Mouse (Mus musculus): ENCODE results near the gene Tnrc6a. TPM values are rescaled to one million over a fixed set of nuclear protein-coding genes. Genes with fewer than 3 reads are reported as not detected.

Gene Tnrc6a
- polyA plus RNA-seq, 1 experiment = 15.8 TPM

DNA sequence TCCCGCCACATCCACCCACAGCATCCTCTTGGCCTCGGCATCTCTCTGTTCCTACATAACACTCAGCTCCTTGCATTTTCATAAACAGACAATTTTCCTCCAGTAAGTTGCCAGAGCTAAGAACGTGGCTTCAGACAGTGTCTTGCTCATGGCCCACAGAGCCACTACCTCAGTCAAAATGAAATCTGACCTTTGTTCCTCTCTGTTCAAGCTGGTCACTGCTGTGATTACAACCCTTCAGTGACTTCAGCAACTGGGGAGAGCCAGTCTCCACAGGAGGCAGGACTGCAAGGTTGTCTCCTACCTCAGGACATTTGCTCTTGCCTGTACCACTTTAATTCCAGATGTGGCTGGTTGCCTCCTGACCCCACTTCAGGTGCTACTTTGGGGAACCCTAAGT, 75.5 kb downstream of the Tnrc6a start:
- Histone ChIP-seq H3K36me3 (ENCODE audit: control insufficient read depth, insufficient read depth) (peaks cover 8% of the 10 kb centered on the region), H3K79me3 (ENCODE audit: low read depth) (no peaks in the 10 kb centered on the region), H3ac (ENCODE audit: control insufficient read depth, insufficient read length, low read depth) (no peak overlapping the region), H3K4me3 (ENCODE audit: insufficient read depth, poor library complexity, severe bottlenecking) (no peak overlapping the region), H3K27me3 (ENCODE audit: control insufficient read depth, insufficient read depth, insufficient read length) (peaks cover 3% of the 10 kb centered on the region), H3K79me2 (ENCODE audit: control insufficient read depth, insufficient read depth) (no peaks in the 10 kb centered on the region)
- TF ChIP-seq MYOD1 (IDR thresholded peaks at IDR 0.05; ENCODE audit: control insufficient read depth, insufficient read length, low read depth) (no peak), MYOG (IDR thresholded peaks at IDR 0.05; ENCODE audit: control insufficient read depth, extremely low read depth, insufficient read length) (no peak), CTCF (IDR thresholded peaks at IDR 0.05; ENCODE audit: control insufficient read depth, insufficient read depth, insufficient read length) (no peak), FOSL1 (IDR thresholded peaks at IDR 0.05; ENCODE audit: insufficient read depth, low read length, poor library complexity, severe bottlenecking) (no peak), MAX (IDR thresholded peaks at IDR 0.05) (no peak), USF1 (IDR thresholded peaks at IDR 0.05; ENCODE audit: low read depth) (no peak), CEBPB (IDR thresholded peaks at IDR 0.05; ENCODE audit: low read depth) (no peak)

DNA sequence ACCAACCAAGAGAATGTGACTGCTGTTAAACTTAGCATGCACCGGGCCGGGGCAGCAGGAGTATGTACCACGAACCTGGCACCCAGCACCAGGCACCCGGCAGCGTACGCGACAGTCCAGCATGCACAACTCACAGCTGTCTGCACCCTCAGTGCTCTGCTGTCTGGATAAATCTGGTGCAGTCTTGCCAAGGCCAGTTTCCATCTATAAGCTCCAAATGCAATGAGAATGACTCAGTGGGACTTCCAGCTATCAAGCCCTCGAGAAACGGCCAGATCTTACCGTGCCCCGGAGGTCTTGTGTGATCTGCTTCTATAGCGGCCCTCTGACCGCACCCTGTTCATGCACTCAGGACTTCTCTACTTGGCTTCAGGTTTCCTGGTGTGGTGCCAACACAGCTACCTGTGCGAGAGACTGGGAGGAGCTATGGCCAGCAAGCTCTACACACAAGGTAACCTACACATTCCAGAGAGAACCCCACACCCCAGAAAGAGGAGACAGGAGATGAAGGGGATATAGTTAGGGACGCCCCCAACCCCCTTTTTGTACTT, 76.0 kb downstream of the Tnrc6a start:
- no peaks in the 10 kb centered on the region for H3K79me3 ChIP-seq (ENCODE audit: low read depth)
- peaks cover 3% of the 10 kb centered on the region for H3K27me3 ChIP-seq (ENCODE audit: control insufficient read depth, insufficient read depth, insufficient read length)
- peaks cover 3% of the 10 kb centered on the region for H3K36me3 ChIP-seq (ENCODE audit: control insufficient read depth, insufficient read depth)
- TF ChIP-seq USF1 (IDR thresholded peaks at IDR 0.05; ENCODE audit: low read depth) (no peak), CTCF (IDR thresholded peaks at IDR 0.05; ENCODE audit: control insufficient read depth, insufficient read depth, insufficient read length) (no peak), FOSL1 (IDR thresholded peaks at IDR 0.05; ENCODE audit: insufficient read depth, low read length, poor library complexity, severe bottlenecking) (no peak), MYOD1 (IDR thresholded peaks at IDR 0.05; ENCODE audit: control insufficient read depth, insufficient read length, low read depth) (no peak), CEBPB (IDR thresholded peaks at IDR 0.05; ENCODE audit: low read depth) (no peak), MYOG (IDR thresholded peaks at IDR 0.05; ENCODE audit: control insufficient read depth, extremely low read depth, insufficient read length) (no peak), MAX (IDR thresholded peaks at IDR 0.05) (no peak)
- no peaks in the 10 kb centered on the region for H3K79me2 ChIP-seq (ENCODE audit: control insufficient read depth, insufficient read depth)
- H3ac ChIP-seq (ENCODE audit: control insufficient read depth, insufficient read length, low read depth) = no peak overlapping the region
- no peak overlapping the region for H3K4me3 ChIP-seq (ENCODE audit: insufficient read depth, poor library complexity, severe bottlenecking)

DNA sequence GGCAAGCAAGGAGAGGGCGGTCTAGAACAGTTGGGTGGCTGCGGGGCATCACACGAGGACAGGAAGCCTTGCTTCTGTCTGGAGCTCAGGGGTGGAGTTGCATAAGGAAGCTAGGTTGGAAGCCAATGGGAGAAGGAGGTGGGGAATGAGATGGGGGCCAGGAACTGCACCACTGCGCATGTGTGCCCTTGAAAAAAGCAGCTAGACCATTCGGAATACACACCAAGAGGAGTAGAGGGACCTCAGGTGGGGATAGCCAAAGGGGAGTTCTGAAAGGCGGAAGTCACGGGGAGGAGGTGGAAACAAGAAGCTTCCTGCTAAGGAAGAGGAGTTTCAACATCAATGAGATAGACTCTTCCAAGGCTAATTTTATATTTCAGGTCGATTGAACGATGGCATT, 77.0 kb downstream of the Tnrc6a start:
- Histone ChIP-seq H3K36me3 (ENCODE audit: control insufficient read depth, insufficient read depth) (no peaks in the 10 kb centered on the region), H3K27me3 (ENCODE audit: control insufficient read depth, insufficient read depth, insufficient read length) (peaks cover 3% of the 10 kb centered on the region), H3K4me3 (ENCODE audit: insufficient read depth, poor library complexity, severe bottlenecking) (no peak overlapping the region), H3K79me3 (ENCODE audit: low read depth) (no peaks in the 10 kb centered on the region), H3ac (ENCODE audit: control insufficient read depth, insufficient read length, low read depth) (no peak overlapping the region), H3K79me2 (ENCODE audit: control insufficient read depth, insufficient read depth) (no peaks in the 10 kb centered on the region)
- TF ChIP-seq CEBPB (IDR thresholded peaks at IDR 0.05; ENCODE audit: low read depth) = no peak
- no peak for TF ChIP-seq MYOD1 (IDR thresholded peaks at IDR 0.05; ENCODE audit: control insufficient read depth, insufficient read length, low read depth)
- no peak for TF ChIP-seq CTCF (IDR thresholded peaks at IDR 0.05; ENCODE audit: control insufficient read depth, insufficient read depth, insufficient read length)
- no peak for TF ChIP-seq USF1 (IDR thresholded peaks at IDR 0.05; ENCODE audit: low read depth)
- TF ChIP-seq FOSL1 (IDR thresholded peaks at IDR 0.05; ENCODE audit: insufficient read depth, low read length, poor library complexity, severe bottlenecking) = no peak
- no peak for TF ChIP-seq MYOG (IDR thresholded peaks at IDR 0.05; ENCODE audit: control insufficient read depth, extremely low read depth, insufficient read length)
- TF ChIP-seq MAX (IDR thresholded peaks at IDR 0.05) = no peak

DNA sequence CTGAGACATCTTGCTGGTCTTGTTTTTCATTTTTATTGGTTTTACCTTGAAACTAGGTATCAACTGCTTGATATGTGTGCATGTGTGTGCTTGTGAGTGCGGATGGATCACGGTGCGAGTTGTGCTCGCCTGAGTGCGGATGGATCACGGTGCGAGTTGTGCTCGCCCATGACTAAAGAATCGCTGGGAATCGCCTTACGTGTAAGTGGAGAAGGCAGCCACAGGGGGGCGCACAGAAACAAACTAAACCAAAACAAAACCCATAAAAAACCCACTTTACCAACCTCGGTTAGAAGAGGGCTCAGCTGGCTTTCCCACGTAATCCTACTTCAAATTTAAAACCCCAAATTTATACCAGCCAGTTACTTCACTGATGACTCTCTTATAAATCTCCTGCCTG, 81.6 kb downstream of the Tnrc6a start:
- Histone ChIP-seq H3ac (ENCODE audit: control insufficient read depth, insufficient read length, low read depth) (no peak overlapping the region), H3K79me3 (ENCODE audit: low read depth) (no peaks in the 10 kb centered on the region)
- TF ChIP-seq CTCF (IDR thresholded peaks at IDR 0.05; ENCODE audit: control insufficient read depth, insufficient read depth, insufficient read length) (peak; percentile 24), FOSL1 (IDR thresholded peaks at IDR 0.05; ENCODE audit: insufficient read depth, low read length, poor library complexity, severe bottlenecking) (no peak), CEBPB (IDR thresholded peaks at IDR 0.05; ENCODE audit: low read depth) (no peak), MYOG (IDR thresholded peaks at IDR 0.05; ENCODE audit: control insufficient read depth, extremely low read depth, insufficient read length) (no peak), USF1 (IDR thresholded peaks at IDR 0.05; ENCODE audit: low read depth) (no peak)

DNA sequence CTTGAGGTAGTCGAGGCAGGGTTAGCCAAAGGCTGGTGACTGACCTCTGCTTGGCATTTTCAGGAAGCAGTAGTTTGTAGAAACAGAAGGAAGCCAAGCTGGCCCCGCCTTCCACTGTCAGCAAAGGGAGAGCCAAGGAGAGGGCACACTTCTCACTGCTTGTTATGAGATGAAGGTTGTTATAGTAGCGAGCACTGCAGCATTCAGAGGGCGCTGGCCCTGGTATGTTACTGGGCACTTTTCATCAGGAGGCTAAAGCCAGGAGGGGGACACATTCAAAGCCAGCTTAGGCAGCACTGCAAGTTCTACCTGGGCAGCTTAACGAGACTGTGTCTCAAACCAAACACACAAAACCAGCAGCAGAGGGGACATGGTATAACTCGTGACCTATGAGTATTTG, 83.9 kb downstream of the Tnrc6a start:
- H3K79me2 ChIP-seq (ENCODE audit: control insufficient read depth, insufficient read depth) = no peaks in the 10 kb centered on the region
- no peaks in the 10 kb centered on the region for H3K79me3 ChIP-seq (ENCODE audit: low read depth)
- H3K36me3 ChIP-seq (ENCODE audit: control insufficient read depth, insufficient read depth) = no peaks in the 10 kb centered on the region
- no peak overlapping the region for H3K4me3 ChIP-seq (ENCODE audit: insufficient read depth, poor library complexity, severe bottlenecking)
- TF ChIP-seq CEBPB (IDR thresholded peaks at IDR 0.05; ENCODE audit: low read depth) (no peak), MYOD1 (IDR thresholded peaks at IDR 0.05; ENCODE audit: control insufficient read depth, insufficient read length, low read depth) (no peak), FOSL1 (IDR thresholded peaks at IDR 0.05; ENCODE audit: insufficient read depth, low read length, poor library complexity, severe bottlenecking) (no peak), MAX (IDR thresholded peaks at IDR 0.05) (no peak)
- H3ac ChIP-seq (ENCODE audit: control insufficient read depth, insufficient read length, low read depth) = no peak overlapping the region
- H3K27me3 ChIP-seq (ENCODE audit: control insufficient read depth, insufficient read depth, insufficient read length) = peaks cover 46% of the 10 kb centered on the region

More for the DNA sequence above, 81.6 kb downstream of the Tnrc6a start:
- Histone ChIP-seq H3K36me3 (ENCODE audit: control insufficient read depth, insufficient read depth) (no peaks in the 10 kb centered on the region), H3K27me3 (ENCODE audit: control insufficient read depth, insufficient read depth, insufficient read length) (peaks cover 35% of the 10 kb centered on the region), H3K79me2 (ENCODE audit: control insufficient read depth, insufficient read depth) (no peaks in the 10 kb centered on the region), H3K4me3 (ENCODE audit: insufficient read depth, poor library complexity, severe bottlenecking) (no peak overlapping the region)

DNA sequence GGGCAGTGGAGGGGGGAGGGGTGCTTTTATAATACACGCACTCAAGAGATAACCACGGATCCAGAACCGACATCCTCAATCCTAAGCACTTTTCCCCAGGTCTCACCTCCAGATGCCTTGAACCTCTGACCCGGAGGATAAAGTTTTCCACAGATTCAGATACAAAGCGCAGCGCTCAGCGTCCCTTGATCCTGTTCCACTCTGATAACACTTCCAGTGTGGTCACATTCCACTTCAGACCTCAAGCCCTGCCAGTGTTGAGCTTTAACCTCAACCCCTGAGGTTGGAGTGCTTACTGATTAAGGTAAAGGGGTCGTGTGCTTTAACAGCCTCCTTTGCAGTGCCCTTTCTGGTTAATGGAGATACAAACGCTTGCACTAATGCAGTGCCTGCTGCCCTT, 86.2 kb downstream of the Tnrc6a start:
- no peaks in the 10 kb centered on the region for H3K79me2 ChIP-seq (ENCODE audit: control insufficient read depth, insufficient read depth)
- TF ChIP-seq FOSL1 (IDR thresholded peaks at IDR 0.05; ENCODE audit: insufficient read depth, low read length, poor library complexity, severe bottlenecking) (no peak), CTCF (IDR thresholded peaks at IDR 0.05; ENCODE audit: control insufficient read depth, insufficient read depth, insufficient read length) (no peak), MYOG (IDR thresholded peaks at IDR 0.05; ENCODE audit: control insufficient read depth, extremely low read depth, insufficient read length) (no peak), CEBPB (IDR thresholded peaks at IDR 0.05; ENCODE audit: low read depth) (no peak), USF1 (IDR thresholded peaks at IDR 0.05; ENCODE audit: low read depth) (no peak), MAX (IDR thresholded peaks at IDR 0.05) (no peak), MYOD1 (IDR thresholded peaks at IDR 0.05; ENCODE audit: control insufficient read depth, insufficient read length, low read depth) (no peak)
- no peak overlapping the region for H3ac ChIP-seq (ENCODE audit: control insufficient read depth, insufficient read length, low read depth)
- H3K36me3 ChIP-seq (ENCODE audit: control insufficient read depth, insufficient read depth) = no peaks in the 10 kb centered on the region
- H3K79me3 ChIP-seq (ENCODE audit: low read depth) = no peaks in the 10 kb centered on the region
- H3K4me3 ChIP-seq (ENCODE audit: insufficient read depth, poor library complexity, severe bottlenecking) = no peak overlapping the region
- H3K27me3 ChIP-seq (ENCODE audit: control insufficient read depth, insufficient read depth, insufficient read length) = peaks cover 43% of the 10 kb centered on the region

Data from C2C12 (cell line).